Mouse (Mus musculus) cerebellum, adult 2 months (tissue): ENCODE results near the gene Atp6v0a2.

ENCODE experiments used
- CTCF ChIP-seq: fragments of 200-500 bp; IDR thresholded peaks from 2 replicates; pipeline ENCODE4 v1.5.1; 2011; ENCODE audit warnings: low read depth, mild to moderate bottlenecking, control low read depth, low read length, moderate library complexity, borderline replicate concordance; ENCODE audit not compliant: insufficient read depth
- POLR2A ChIP-seq: fragments of 200-500 bp; IDR thresholded peaks from 2 replicates; pipeline ENCODE4 v1.6.1; 2011; ENCODE audit warnings: low read length, control low read depth, borderline replicate concordance; ENCODE audit not compliant: insufficient read depth

DNA sequence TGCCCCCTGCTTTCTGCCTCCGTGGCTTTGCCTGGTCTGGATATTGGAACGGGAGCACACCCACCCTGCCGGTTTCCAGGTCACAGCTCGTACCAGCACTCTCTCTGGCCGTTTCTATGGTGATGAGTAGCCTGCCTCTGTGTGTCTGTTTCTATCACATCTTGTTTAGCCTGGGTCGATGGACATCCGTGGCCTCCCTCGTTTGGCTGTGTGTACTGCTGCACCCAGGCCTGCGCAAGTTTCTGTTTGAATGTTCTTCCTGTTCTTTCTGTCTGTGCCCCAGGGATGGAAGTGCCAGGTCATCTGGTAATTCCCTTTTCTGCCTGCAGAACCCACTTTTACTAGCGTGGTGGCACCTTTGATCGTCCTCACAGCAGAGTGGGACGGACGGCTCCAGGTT is 7.0 kb upstream of the Atp6v0a2 start:
- TF ChIP-seq CTCF (no peak), POLR2A (no peak)
